Mouse (Mus musculus): ENCODE results near the gene Bend7.

The Bend7 gene

GRCm38 (mm10) chr2:4831493-4831892, 113.9 kb downstream of the Bend7 start:
- in situ Hi-C loops (cut with MboI; ENCODE audit: low pct_unique_long_range_greater_than_20kb in 1 of 2, low sequenced_read_pairs in 2 of 2, unreplicated experiment in 1 of 2) = no loop called here

GRCm38 (mm10) chr2:4832166-4832565, 114.5 kb downstream of the Bend7 start:
- in situ Hi-C loops (cut with MboI; ENCODE audit: low pct_unique_long_range_greater_than_20kb in 1 of 2, low sequenced_read_pairs in 2 of 2, unreplicated experiment in 1 of 2) = no loop called here

- in situ Hi-C loops (cut with MboI; ENCODE audit: low pct_unique_long_range_greater_than_20kb in 1 of 2, low sequenced_read_pairs in 2 of 2, unreplicated experiment in 1 of 2) = no loop called here
These were observed 131.8 kb downstream of the Bend7 start for GRCm38 (mm10) chr2:4849449-4849848.

Data from mouse embryonic stem cell (cell line).